Mouse (Mus musculus) limb, embryonic 14.5 days (tissue): Measurements from ENCODE around the gene Ppp1r13b. TPM values are rescaled to one million over a fixed set of nuclear protein-coding genes. Genes with fewer than 3 reads are reported as not detected.

Source experiments
- ATAC-seq: fragments of 200-750 bp; cut with Nextera tagmentation; 2 replicates; pipeline ENCODE4 v1.8.0; 2017; ENCODE audit warnings: low read depth, moderate number of reproducible peaks, moderate TSS enrichment; ENCODE audit not compliant: low FRiP score
- DNase-seq: peaks from one replicate; pipeline ENCODE4 v3.0.0-alpha.2; 2015; ENCODE audit warnings: low spot score
- H3K27ac ChIP-seq: fragments of 300-500 bp; sonication (generic); replicated peaks from 2 replicates; pipeline ENCODE4 v1.5.1; 2014; ENCODE audit warnings: low read depth, mild to moderate bottlenecking, low read length, moderate library complexity, mixed read lengths
- H3K27me3 ChIP-seq: fragments of 300-500 bp; sonication (generic); 2 replicates; pipeline ENCODE4 v1.6.1; 2014; ENCODE audit warnings: low read length, mixed read lengths; ENCODE audit not compliant: control insufficient read depth, insufficient read depth
- H3K36me3 ChIP-seq: fragments of 300-500 bp; sonication (generic); 2 replicates; pipeline ENCODE4 v1.6.1; 2014; ENCODE audit warnings: mild to moderate bottlenecking, low read length, moderate library complexity, mixed read lengths; ENCODE audit not compliant: control insufficient read depth, insufficient read depth
- H3K4me1 ChIP-seq: fragments of 300-500 bp; sonication (generic); 2 replicates; pipeline ENCODE4 v1.6.1; 2014; ENCODE audit warnings: antibody characterized with exemption, low read length, mixed read lengths; ENCODE audit not compliant: control insufficient read depth, insufficient read depth
- H3K4me2 ChIP-seq: fragments of 300-500 bp; sonication (generic); replicated peaks from 2 replicates; pipeline ENCODE4 v1.6.1; 2014; ENCODE audit warnings: low read depth, mild to moderate bottlenecking, low read length, moderate library complexity; ENCODE audit not compliant: severe bottlenecking
- H3K4me3 ChIP-seq: fragments of 300-500 bp; sonication (generic); replicated peaks from 2 replicates; pipeline ENCODE4 v1.5.1; 2014; ENCODE audit warnings: low read length
- H3K9ac ChIP-seq: fragments of 300-500 bp; sonication (generic); 2 replicates; pipeline ENCODE4 v1.6.1; 2014; ENCODE audit warnings: mild to moderate bottlenecking, low read depth, low read length, moderate library complexity; ENCODE audit not compliant: severe bottlenecking
- H3K9me3 ChIP-seq: fragments of 300-500 bp; sonication (generic); 2 replicates; pipeline ENCODE4 v1.6.1; 2016; ENCODE audit warnings: low read length; ENCODE audit not compliant: control insufficient read depth
- POLR2A ChIP-seq: fragments of 200-500 bp; IDR thresholded peaks from 2 replicates; pipeline ENCODE4 v1.8.0; 2012; ENCODE audit warnings: inconsistent platforms, mild to moderate bottlenecking, moderate library complexity, borderline replicate concordance; ENCODE audit not compliant: insufficient read depth, insufficient read length; ENCODE audit errors: extremely low read depth
- WGBS: fragments of 180-500 bp; shearing (Covaris S2); extraction: QIAGEN DNeasy Blood & Tissue Kit; methylation state at CpG from one replicate; pipeline ENCODE4 v1.1.7; 2014; 5-methylcytosine and 5-hydroxymethylcytosine counted together
- polyA plus RNA-seq, 2 experiments: library from polyadenylated mRNA; depleted of rRNA in 1 of 2; stranded (reverse) in 1 of 2; unstranded in 1 of 2; fragments of >200 nt; fragmentation: Nextera tagmentation in 1 of 2; extraction: Ambion mirVana in 1 of 2; gene quantifications; 2 replicates each; pipeline versions ENCODE4 v1.2.1 to v1.2.3; 2012 to 2014

Gene Ppp1r13b
- polyA plus RNA-seq, 2 experiments, result 16.8 to 17.3 TPM

DNA sequence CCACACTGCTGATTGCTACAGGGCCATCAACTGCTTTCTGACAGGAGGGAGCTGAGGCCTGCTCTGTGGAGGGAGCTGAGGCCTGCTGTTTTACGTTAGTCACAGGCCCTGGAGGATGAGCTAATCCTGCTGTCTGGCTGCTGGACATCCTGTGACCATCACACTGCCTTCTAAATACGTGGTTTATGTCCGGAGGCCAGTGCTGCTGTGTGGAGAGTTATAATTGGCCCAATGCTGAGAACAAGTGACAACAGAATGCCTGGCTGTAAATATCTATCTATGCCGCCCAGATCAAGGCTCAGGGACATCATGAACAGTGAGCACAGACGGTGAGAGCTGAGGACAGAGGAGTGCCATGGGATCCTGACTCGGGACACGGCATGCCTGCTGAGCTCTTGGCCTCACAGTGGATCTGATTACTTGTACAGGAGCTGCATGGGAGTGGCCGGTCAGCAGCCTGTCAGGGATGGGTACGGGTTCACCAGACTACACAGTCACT is 59.6 kb downstream of the Ppp1r13b start:
- TF ChIP-seq POLR2A, result no peak
- H3K9ac ChIP-seq, result no peak overlapping the region
- no peak overlapping the region for H3K4me2 ChIP-seq
- H3K4me3 ChIP-seq, result no peak overlapping the region
- no peak overlapping the region for H3K27ac ChIP-seq
- H3K27me3 ChIP-seq, result no peaks in the 10 kb centered on the region
- no peaks in the 10 kb centered on the region for H3K9me3 ChIP-seq
- no peaks in the 10 kb centered on the region for H3K4me1 ChIP-seq
- peaks cover 9% of the 10 kb centered on the region for H3K36me3 ChIP-seq
- 67% methylated on average over 9 of the region's 9 CpGs for WGBS
- DNase-seq (no peak), ATAC-seq (no peak)

GRCm38 (mm10) chr12:111846815-111847214 is 61.1 kb downstream of the Ppp1r13b start:
- ATAC-seq, result no peak
- WGBS, result 89% methylated on average over 10 of the region's 10 CpGs
- no peak for DNase-seq
- TF ChIP-seq POLR2A, result no peak
- Histone ChIP-seq H3K27ac (no peak overlapping the region), H3K9ac (no peak overlapping the region), H3K4me1 (no peaks in the 10 kb centered on the region), H3K4me3 (no peak overlapping the region), H3K9me3 (no peaks in the 10 kb centered on the region), H3K36me3 (peaks cover 19% of the 10 kb centered on the region), H3K4me2 (no peak overlapping the region), H3K27me3 (no peaks in the 10 kb centered on the region)

- Histone ChIP-seq H3K4me1 (no peaks in the 10 kb centered on the region), H3K36me3 (peaks cover 21% of the 10 kb centered on the region), H3K27me3 (no peaks in the 10 kb centered on the region), H3K4me3 (no peak overlapping the region), H3K4me2 (no peak overlapping the region), H3K9me3 (no peaks in the 10 kb centered on the region), H3K27ac (no peak overlapping the region), H3K9ac (no peak overlapping the region)
- ATAC-seq (no peak), DNase-seq (no peak)
- WGBS, result 87% methylated on average over 4 of the region's 4 CpGs
- TF ChIP-seq POLR2A, result no peak
Observed at GRCm38 (mm10) chr12:111845953-111846352, 62.0 kb downstream of the Ppp1r13b start.

DNA sequence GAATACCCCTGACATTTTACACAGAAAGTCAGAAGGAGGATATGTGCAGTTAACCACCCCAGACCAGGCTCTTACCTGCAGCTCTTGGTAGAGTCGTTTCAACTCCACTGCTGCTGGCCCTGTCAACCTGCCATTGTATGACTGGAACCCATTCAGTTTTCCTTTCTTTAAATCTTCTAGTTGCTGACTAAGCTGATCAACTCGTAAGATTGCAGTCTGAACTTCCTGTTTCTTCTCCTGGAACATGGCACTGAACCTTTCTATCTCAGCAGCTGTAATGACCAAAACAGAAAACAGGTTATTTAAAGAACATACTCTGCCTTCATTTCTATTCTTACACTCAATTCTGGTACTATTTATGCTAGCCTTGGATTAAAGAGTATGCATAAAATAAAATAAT is 64.4 kb downstream of the Ppp1r13b start:
- H3K9me3 ChIP-seq, result no peaks in the 10 kb centered on the region
- no peak for ATAC-seq
- TF ChIP-seq POLR2A, result no peak
- H3K4me3 ChIP-seq, result no peak overlapping the region
- no peak for DNase-seq
- H3K27me3 ChIP-seq, result no peaks in the 10 kb centered on the region
- H3K4me1 ChIP-seq, result no peaks in the 10 kb centered on the region
- H3K4me2 ChIP-seq, result no peak overlapping the region
- 52% methylated on average over 2 of the region's 2 CpGs for WGBS
- H3K36me3 ChIP-seq, result peaks cover 41% of the 10 kb centered on the region
- no peak overlapping the region for H3K27ac ChIP-seq
- H3K9ac ChIP-seq, result no peak overlapping the region

GRCm38 (mm10) chr12:111842565-111843433 is 65.1 kb downstream of the Ppp1r13b start:
- no peak for ATAC-seq
- H3K9ac ChIP-seq, result no peak overlapping the region
- no peak for TF ChIP-seq POLR2A
- DNase-seq, result no peak
- H3K27ac ChIP-seq, result no peak overlapping the region
- H3K4me2 ChIP-seq, result no peak overlapping the region
- H3K4me3 ChIP-seq, result no peak overlapping the region
- 69% methylated on average over 15 of the region's 15 CpGs for WGBS
- no peaks in the 10 kb centered on the region for H3K9me3 ChIP-seq
- H3K27me3 ChIP-seq, result no peaks in the 10 kb centered on the region
- peaks cover 47% of the 10 kb centered on the region for H3K36me3 ChIP-seq
- H3K4me1 ChIP-seq, result no peaks in the 10 kb centered on the region
